Mouse (Mus musculus) hindbrain, embryonic 15.5 days (tissue): ENCODE measurements at regions not wholly inside any gene's neighbourhood (a gene's known extent, or its start where the extent isn't known, plus 50 kb on each side); places are given as distances from the start of the nearest gene placed in this dataset.
A peak's percentile ranks its signal among the peaks of the same experiment; 100 is the strongest.

Experiments used
- ATAC-seq: fragments of 200-750 bp; cut with Nextera tagmentation; 2 replicates; pipeline ENCODE4 v1.8.0; 2017; ENCODE audit warnings: low read depth, moderate number of reproducible peaks, moderate TSS enrichment; ENCODE audit not compliant: low FRiP score
- H3K27ac ChIP-seq: fragments of 300-500 bp; sonication (generic); replicated peaks from 2 replicates; pipeline ENCODE4 v1.5.1; 2015; ENCODE audit warnings: mild to moderate bottlenecking, inconsistent platforms
- H3K27me3 ChIP-seq: fragments of 300-500 bp; sonication (generic); 2 replicates; pipeline ENCODE4 v1.6.1; 2015; ENCODE audit warnings: control low read depth, inconsistent platforms
- H3K36me3 ChIP-seq: fragments of 300-500 bp; sonication (generic); 2 replicates; pipeline ENCODE4 v1.6.1; 2015; ENCODE audit warnings: control low read depth, inconsistent platforms
- H3K4me1 ChIP-seq: fragments of 300-500 bp; sonication (generic); replicated peaks from 2 replicates; pipeline ENCODE4 v1.6.1; 2015; ENCODE audit warnings: control low read depth, inconsistent platforms
- H3K4me2 ChIP-seq: fragments of 300-500 bp; sonication (generic); 2 replicates; pipeline ENCODE4 v1.6.1; 2015; ENCODE audit warnings: moderate library complexity, mild to moderate bottlenecking, inconsistent platforms
- H3K4me3 ChIP-seq: fragments of 300-500 bp; sonication (generic); 2 replicates; pipeline ENCODE4 v1.5.1; 2015; ENCODE audit warnings: mild to moderate bottlenecking, inconsistent platforms
- H3K9ac ChIP-seq: fragments of 300-500 bp; sonication (generic); 2 replicates; pipeline ENCODE4 v1.6.1; 2015; ENCODE audit warnings: inconsistent platforms
- H3K9me3 ChIP-seq: fragments of 300-500 bp; sonication (generic); 2 replicates; pipeline ENCODE4 v1.6.1; 2016; ENCODE audit warnings: control low read depth, inconsistent platforms
- WGBS: fragments of 180-500 bp; shearing (Covaris S2); methylation state at CpG from one replicate; pipeline ENCODE4 v1.1.7; 2015; 5-methylcytosine and 5-hydroxymethylcytosine counted together

- Histone ChIP-seq H3K36me3 (no peaks in the 10 kb centered on the region), H3K9me3 (no peaks in the 10 kb centered on the region), H3K4me3 (no peak overlapping the region), H3K4me2 (no peak overlapping the region), H3K27ac (no peak overlapping the region), H3K27me3 (no peaks in the 10 kb centered on the region), H3K4me1 (no peaks in the 10 kb centered on the region), H3K9ac (no peak overlapping the region)
- ATAC-seq: no peak
These were observed 244.0 kb upstream of the Gnaz start for GRCm38 (mm10) chr10:74722971-74723370.

GRCm38 (mm10) chr10:74749446-74749845 is 217.5 kb upstream of the Gnaz start:
- WGBS: 90% methylated on average over 2 of the region's 2 CpGs
- Histone ChIP-seq H3K9me3 (no peaks in the 10 kb centered on the region), H3K9ac (no peak overlapping the region), H3K4me1 (no peaks in the 10 kb centered on the region), H3K27ac (no peak overlapping the region), H3K4me3 (no peak overlapping the region), H3K27me3 (no peaks in the 10 kb centered on the region), H3K36me3 (no peaks in the 10 kb centered on the region), H3K4me2 (no peak overlapping the region)
- ATAC-seq: no peak

- H3K27me3 ChIP-seq: no peaks in the 10 kb centered on the region
- no peak for ATAC-seq
- no peak overlapping the region for H3K27ac ChIP-seq
- no peaks in the 10 kb centered on the region for H3K9me3 ChIP-seq
- no peaks in the 10 kb centered on the region for H3K36me3 ChIP-seq
- H3K4me3 ChIP-seq: no peak overlapping the region
- H3K9ac ChIP-seq: no peak overlapping the region
- H3K4me2 ChIP-seq: no peak overlapping the region
- H3K4me1 ChIP-seq: no peaks in the 10 kb centered on the region
These were observed 216.1 kb upstream of the Gnaz start for GRCm38 (mm10) chr10:74750879-74751278.

- no peaks in the 10 kb centered on the region for H3K4me1 ChIP-seq
- no peak overlapping the region for H3K4me2 ChIP-seq
- ATAC-seq: no peak
- no peaks in the 10 kb centered on the region for H3K9me3 ChIP-seq
- H3K9ac ChIP-seq: no peak overlapping the region
- 80% methylated on average over 9 of the region's 9 CpGs for WGBS
- H3K27me3 ChIP-seq: no peaks in the 10 kb centered on the region
- H3K4me3 ChIP-seq: no peak overlapping the region
- no peaks in the 10 kb centered on the region for H3K36me3 ChIP-seq
- no peak overlapping the region for H3K27ac ChIP-seq
These were observed 206.2 kb upstream of the Gnaz start for GRCm38 (mm10) chr10:74760734-74761133.

- Histone ChIP-seq H3K27me3 (no peaks in the 10 kb centered on the region), H3K4me2 (no peak overlapping the region), H3K9me3 (no peaks in the 10 kb centered on the region), H3K27ac (no peak overlapping the region), H3K36me3 (no peaks in the 10 kb centered on the region), H3K4me3 (no peak overlapping the region), H3K9ac (no peak overlapping the region), H3K4me1 (no peaks in the 10 kb centered on the region)
- 91% methylated on average over 2 of the region's 2 CpGs for WGBS
- no peak for ATAC-seq
These were observed 177.7 kb upstream of the Gnaz start for GRCm38 (mm10) chr10:74789245-74789644.

GRCm38 (mm10) chr10:74789987-74790386 is 177.0 kb upstream of the Gnaz start:
- H3K27me3 ChIP-seq: no peaks in the 10 kb centered on the region
- 68% methylated on average over 3 of the region's 3 CpGs for WGBS
- H3K4me3 ChIP-seq: no peak overlapping the region
- H3K9ac ChIP-seq: no peak overlapping the region
- H3K36me3 ChIP-seq: no peaks in the 10 kb centered on the region
- H3K4me1 ChIP-seq: no peaks in the 10 kb centered on the region
- no peaks in the 10 kb centered on the region for H3K9me3 ChIP-seq
- H3K27ac ChIP-seq: no peak overlapping the region
- ATAC-seq: no peak
- no peak overlapping the region for H3K4me2 ChIP-seq

GRCm38 (mm10) chr10:74823395-74823794 is 143.6 kb upstream of the Gnaz start:
- H3K4me2 ChIP-seq: no peak overlapping the region
- H3K4me1 ChIP-seq: no peaks in the 10 kb centered on the region
- H3K27me3 ChIP-seq: no peaks in the 10 kb centered on the region
- no peak overlapping the region for H3K27ac ChIP-seq
- ATAC-seq: no peak
- no peaks in the 10 kb centered on the region for H3K9me3 ChIP-seq
- no peaks in the 10 kb centered on the region for H3K36me3 ChIP-seq
- H3K9ac ChIP-seq: no peak overlapping the region
- H3K4me3 ChIP-seq: no peak overlapping the region

DNA sequence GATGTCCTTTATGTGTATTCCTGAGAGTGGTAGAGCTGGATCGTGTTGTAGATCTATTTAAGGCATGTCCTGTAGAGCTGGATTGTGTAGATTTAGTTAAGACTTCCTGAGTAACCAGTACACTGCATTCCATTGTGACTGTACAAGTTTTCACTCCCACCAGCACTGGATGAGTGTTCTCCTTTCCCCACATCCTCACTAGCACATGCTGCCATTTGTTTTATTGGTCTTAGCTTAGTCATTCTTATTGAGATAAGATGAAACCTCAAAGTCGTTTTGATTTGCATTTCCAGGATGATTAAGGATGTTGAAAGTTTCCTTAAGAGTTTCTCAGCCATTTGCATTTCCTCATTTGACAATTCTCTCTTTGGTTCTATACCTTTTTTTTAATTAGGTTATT is 132.6 kb upstream of the Gnaz start:
- Histone ChIP-seq H3K27me3 (no peaks in the 10 kb centered on the region), H3K9ac (no peak overlapping the region), H3K4me2 (no peak overlapping the region), H3K9me3 (no peaks in the 10 kb centered on the region), H3K27ac (no peak overlapping the region), H3K4me3 (no peak overlapping the region), H3K36me3 (no peaks in the 10 kb centered on the region), H3K4me1 (no peaks in the 10 kb centered on the region)
- no peak for ATAC-seq
- 71% methylated on average over 2 of the region's 2 CpGs for WGBS

DNA sequence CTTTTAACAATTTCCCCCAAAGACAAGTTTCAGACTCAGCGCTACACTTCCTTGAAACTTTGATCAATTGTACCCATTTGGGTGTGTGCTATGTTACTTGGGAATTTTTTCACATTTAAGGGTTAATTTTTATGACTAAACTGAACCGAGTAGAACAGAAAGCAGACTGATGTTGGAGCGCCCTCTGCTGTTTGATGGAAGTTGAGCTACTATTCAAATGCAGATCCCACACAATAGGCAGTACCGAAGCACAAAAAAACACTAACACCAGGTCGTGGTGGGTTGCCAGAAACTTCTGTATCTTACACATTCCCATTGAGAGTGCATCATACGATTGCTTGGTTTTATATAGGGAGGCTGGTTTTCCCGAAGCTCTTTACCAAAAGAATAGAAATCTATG is 118.6 kb upstream of the Gnaz start:
- ATAC-seq: peak; percentile 73
- H3K27me3 ChIP-seq: no peaks in the 10 kb centered on the region
- no peaks in the 10 kb centered on the region for H3K9me3 ChIP-seq
- H3K9ac ChIP-seq: no peak overlapping the region
- no peak overlapping the region for H3K27ac ChIP-seq
- no peak overlapping the region for H3K4me2 ChIP-seq
- H3K4me3 ChIP-seq: no peak overlapping the region
- 9% methylated on average over 7 of the region's 7 CpGs for WGBS
- no peaks in the 10 kb centered on the region for H3K36me3 ChIP-seq
- no peaks in the 10 kb centered on the region for H3K4me1 ChIP-seq

- Histone ChIP-seq H3K4me2 (no peak overlapping the region), H3K27me3 (no peaks in the 10 kb centered on the region), H3K27ac (no peak overlapping the region), H3K4me1 (0 out of 2 replicates have a peak, but pooled peaks cover 3% of the 10 kb centered on the region), H3K4me3 (no peak overlapping the region), H3K36me3 (no peaks in the 10 kb centered on the region), H3K9ac (no peak overlapping the region), H3K9me3 (no peaks in the 10 kb centered on the region)
- WGBS: 30% methylated on average over 4 of the region's 4 CpGs
- peak; percentile 94 for ATAC-seq
These were observed 111.8 kb upstream of the Gnaz start for GRCm38 (mm10) chr10:74854991-74855664.
